Mouse (Mus musculus) liver, embryonic 15.5 days (tissue): ENCODE results near the gene Csrnp2. TPM values are rescaled to one million over a fixed set of nuclear protein-coding genes. Genes with fewer than 3 reads are reported as not detected.

Experiments used
- ATAC-seq: fragments of 200-750 bp; cut with Nextera tagmentation; 2 replicates; pipeline ENCODE4 v1.8.0; 2017; ENCODE audit warnings: moderate number of reproducible peaks, mild to moderate bottlenecking, moderate library complexity; ENCODE audit not compliant: insufficient read depth
- H3K27ac ChIP-seq: fragments of 300-500 bp; sonication (generic); replicated peaks from 2 replicates; pipeline ENCODE4 v1.5.1; 2015; ENCODE audit warnings: mild to moderate bottlenecking, inconsistent platforms
- H3K27me3 ChIP-seq: fragments of 300-500 bp; sonication (generic); 2 replicates; pipeline ENCODE4 v1.6.1; 2015; ENCODE audit warnings: mild to moderate bottlenecking, inconsistent platforms
- H3K36me3 ChIP-seq: fragments of 300-500 bp; sonication (generic); replicated peaks from 2 replicates; pipeline ENCODE4 v1.6.1; 2015; ENCODE audit warnings: moderate library complexity, mild to moderate bottlenecking, inconsistent platforms
- H3K4me1 ChIP-seq: fragments of 300-500 bp; sonication (generic); replicated peaks from 2 replicates; pipeline ENCODE4 v1.6.1; 2015; ENCODE audit warnings: inconsistent platforms
- H3K4me2 ChIP-seq: fragments of 300-500 bp; sonication (generic); 2 replicates; pipeline ENCODE4 v1.6.1; 2015; ENCODE audit warnings: moderate library complexity, mild to moderate bottlenecking, inconsistent platforms
- H3K4me3 ChIP-seq: fragments of 300-500 bp; sonication (generic); replicated peaks from 2 replicates; pipeline ENCODE4 v1.5.1; 2015; ENCODE audit warnings: mild to moderate bottlenecking, inconsistent platforms
- H3K9ac ChIP-seq: fragments of 300-500 bp; sonication (generic); 2 replicates; pipeline ENCODE4 v1.6.1; 2015; ENCODE audit warnings: moderate library complexity, mild to moderate bottlenecking, inconsistent platforms
- H3K9me3 ChIP-seq: fragments of 300-500 bp; sonication (generic); replicated peaks from 2 replicates; pipeline ENCODE4 v1.6.1; 2016; ENCODE audit warnings: inconsistent platforms
- WGBS: fragments of 180-500 bp; shearing (Covaris S2); methylation state at CpG from one replicate; pipeline ENCODE4 v1.1.7; 2015; ENCODE audit warnings: mixed read lengths; ENCODE audit not compliant: insufficient replicate concordance; 5-methylcytosine and 5-hydroxymethylcytosine counted together
- polyA plus RNA-seq: library from polyadenylated mRNA; unstranded; fragments of >200 nt; fragmentation: Nextera tagmentation; extraction: Ambion mirVana; gene quantifications from 2 replicates; pipeline ENCODE4 v1.2.1, GENCODE M21; 2015

Csrnp2 gene
- polyA plus RNA-seq, 1 experiment from 2014 or later = 0.81 TPM

DNA sequence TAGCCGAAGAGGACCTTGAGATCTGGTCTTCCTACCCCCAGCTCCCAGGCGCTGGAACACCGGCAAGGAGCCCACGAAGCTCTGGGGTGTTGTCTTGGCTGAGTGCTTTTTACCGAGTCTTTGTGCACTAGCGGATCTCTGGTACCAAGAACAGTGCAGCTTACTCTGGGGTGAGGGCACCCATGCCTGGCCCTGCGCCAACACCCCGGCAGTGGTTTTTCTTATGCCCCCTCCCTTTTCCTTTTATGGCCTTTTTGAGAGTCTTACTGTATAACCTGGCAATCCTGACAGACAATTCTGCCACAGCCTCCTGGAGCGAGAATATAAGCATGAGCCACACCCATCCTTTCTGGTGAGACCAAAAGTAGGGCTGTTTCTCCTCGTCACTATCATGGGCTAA lies 16.9 kb downstream of the Csrnp2 start:
- Histone ChIP-seq H3K4me1 (0 out of 2 replicates have a peak, but pooled peaks cover 13% of the 10 kb centered on the region), H3K36me3 (peaks cover 55% of the 10 kb centered on the region), H3K4me2 (no peak overlapping the region), H3K4me3 (no peak overlapping the region), H3K27me3 (no peaks in the 10 kb centered on the region), H3K9ac (no peak overlapping the region), H3K9me3 (no peaks in the 10 kb centered on the region), H3K27ac (no peak overlapping the region)
- no peak for ATAC-seq
- 78% methylated on average over 10 of the region's 10 CpGs for WGBS

DNA sequence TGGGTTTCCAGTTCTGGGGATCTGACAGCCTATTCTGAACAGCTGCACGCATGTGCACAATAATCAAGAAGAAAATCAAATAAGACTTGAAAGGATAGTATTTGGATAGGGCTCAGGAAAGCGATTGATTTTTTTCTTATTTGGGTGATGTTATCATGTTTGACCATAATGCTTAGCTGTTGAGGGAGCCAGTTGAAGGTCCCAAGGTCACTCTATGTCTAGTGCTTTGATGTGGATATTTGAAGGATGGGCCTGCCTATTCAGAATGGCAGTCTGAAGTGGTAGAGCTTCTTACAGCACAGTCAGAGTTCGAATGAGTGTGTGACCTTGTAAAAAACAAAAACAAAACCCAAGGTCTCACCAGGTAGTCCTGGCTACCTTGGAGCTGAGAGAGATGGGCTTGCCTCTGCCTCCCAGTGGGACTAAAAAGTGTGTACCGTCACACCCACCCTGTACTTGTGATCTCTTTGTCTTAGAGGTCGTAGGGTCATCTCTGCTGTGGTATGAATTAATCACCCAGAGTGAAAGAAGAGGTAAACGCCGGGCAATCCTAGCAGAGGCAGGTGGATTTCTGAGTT lies 21.3 kb downstream of the Csrnp2 start:
- H3K36me3 ChIP-seq = peaks cover 52% of the 10 kb centered on the region
- no peak overlapping the region for H3K4me2 ChIP-seq
- 72% methylated on average over 7 of the region's 7 CpGs for WGBS
- H3K9ac ChIP-seq = no peak overlapping the region
- H3K4me1 ChIP-seq = peaks cover 27% of the 10 kb centered on the region
- H3K9me3 ChIP-seq = no peaks in the 10 kb centered on the region
- no peaks in the 10 kb centered on the region for H3K27me3 ChIP-seq
- no peak overlapping the region for H3K4me3 ChIP-seq
- no peak overlapping the region for H3K27ac ChIP-seq
- ATAC-seq = no peak

DNA sequence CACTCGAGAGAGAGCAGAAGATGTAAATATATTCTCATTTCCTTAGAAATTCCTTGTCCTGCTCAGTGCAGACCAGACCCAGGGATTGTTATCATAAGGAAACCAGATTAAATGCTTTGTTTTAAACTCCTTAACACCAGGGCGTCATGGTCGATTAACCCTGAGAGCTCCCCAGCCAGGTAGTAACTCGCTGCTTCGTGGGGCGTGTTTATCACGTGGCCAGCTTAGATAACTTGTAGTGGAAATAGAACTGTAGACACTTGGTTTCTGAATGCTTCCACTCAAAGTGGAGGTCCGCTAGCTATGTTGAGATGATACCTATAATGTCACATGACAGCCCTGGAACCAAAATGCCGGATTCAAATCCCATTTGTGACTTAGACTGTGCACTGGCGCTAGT lies 25.3 kb downstream of the Csrnp2 start:
- H3K4me2 ChIP-seq = peak overlapping the region; percentile 95
- H3K27ac ChIP-seq = no peak overlapping the region
- peak overlapping the region; percentile 91 for H3K4me3 ChIP-seq
- peaks cover 35% of the 10 kb centered on the region for H3K4me1 ChIP-seq
- H3K36me3 ChIP-seq = peaks cover 14% of the 10 kb centered on the region
- no peaks in the 10 kb centered on the region for H3K27me3 ChIP-seq
- no peak overlapping the region for H3K9ac ChIP-seq
- no peak for ATAC-seq
- 44% methylated on average over 10 of the region's 10 CpGs for WGBS
- H3K9me3 ChIP-seq = no peaks in the 10 kb centered on the region

DNA sequence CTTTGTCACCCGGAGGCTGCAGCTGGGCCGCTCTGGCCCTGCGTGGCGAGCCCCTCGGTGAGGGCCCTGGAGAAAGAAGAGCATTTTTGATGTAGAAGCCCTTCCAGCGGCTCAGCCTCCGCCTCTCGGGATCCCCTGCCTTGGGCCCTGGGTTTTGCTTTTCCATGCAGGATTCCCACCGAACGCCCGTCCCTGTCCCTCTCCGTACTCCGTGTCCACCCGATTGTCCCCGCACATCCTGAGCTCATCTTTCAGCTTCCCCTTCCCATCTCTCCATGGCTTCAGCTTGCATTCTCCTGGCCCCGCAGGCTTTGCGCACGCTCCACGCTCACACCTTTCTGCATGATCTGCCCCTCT lies 26.1 kb downstream of the Csrnp2 start:
- Histone ChIP-seq H3K9ac (peak overlapping the region; percentile 83), H3K27me3 (no peaks in the 10 kb centered on the region), H3K4me1 (peaks cover 29% of the 10 kb centered on the region), H3K36me3 (0 out of 2 replicates have a peak, but pooled peaks cover 8% of the 10 kb centered on the region), H3K4me2 (peak overlapping the region; percentile 95), H3K4me3 (peak overlapping the region; percentile 91), H3K9me3 (no peaks in the 10 kb centered on the region), H3K27ac (peak overlapping the region; percentile 86)
- ATAC-seq = peak; percentile 6; the same call in 1 of the 2 replicates
- under 1% methylated on average over 19 of the region's 19 CpGs for WGBS

DNA sequence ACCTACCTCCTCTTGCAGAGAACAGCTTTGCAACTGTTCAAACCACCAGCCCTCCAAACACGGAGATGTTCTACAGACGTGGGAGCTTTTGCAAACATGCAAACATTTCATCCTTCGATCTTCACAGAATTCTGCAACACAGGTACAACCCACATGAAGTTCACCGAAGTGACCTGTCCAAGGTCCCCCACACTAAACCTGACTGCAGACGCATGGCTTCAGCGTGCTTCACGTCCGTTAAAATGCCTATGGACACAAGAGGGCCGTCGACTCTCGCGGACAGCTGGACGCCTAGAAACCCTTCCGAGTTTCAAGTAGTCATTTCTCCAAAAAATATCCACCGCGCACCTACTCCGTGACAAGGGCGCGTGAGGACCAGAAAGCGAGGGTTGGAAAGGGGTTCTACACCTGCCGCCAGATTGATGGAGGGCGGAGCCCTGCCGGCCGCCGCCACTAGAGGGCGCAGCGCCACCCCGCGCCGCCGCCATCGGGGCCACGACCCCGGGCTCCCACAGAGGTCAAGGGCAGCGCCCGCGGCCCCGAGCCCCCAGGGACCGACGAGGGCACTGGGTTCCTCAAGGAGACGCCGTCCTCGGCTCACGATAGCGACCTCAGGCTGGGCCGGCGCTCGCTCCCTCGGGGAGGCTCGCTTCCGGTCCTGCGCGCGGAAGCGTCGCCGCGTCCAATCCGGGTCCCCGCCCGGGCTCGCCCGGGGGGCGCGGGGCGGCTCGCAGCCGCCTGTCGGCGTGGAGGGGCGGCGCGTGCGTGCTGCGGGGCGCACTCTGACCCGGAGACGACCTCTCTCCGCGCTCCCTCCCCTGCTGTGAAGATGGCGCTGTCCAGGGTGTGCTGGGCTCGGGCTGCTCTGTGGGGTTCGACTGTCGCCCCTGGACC lies 26.7 kb downstream of the Csrnp2 start, which contains the start of gene Letmd1:
Gene Letmd1, plus strand, starts transcription at position 729 of the 894 bp plus-strand sequence.
- Histone ChIP-seq H3K4me1 (peaks cover 29% of the 10 kb centered on the region), H3K9ac (peak within 1 kb of the TSS; percentile 83), H3K27ac (peak within 1 kb of the TSS; percentile 86), H3K36me3 (0 out of 2 replicates have a peak, but pooled peaks cover 8% of the 10 kb centered on the region), H3K9me3 (no peaks in the 10 kb centered on the region), H3K4me3 (peak within 1 kb of the TSS; percentile 91), H3K27me3 (no peaks in the 10 kb centered on the region), H3K4me2 (peak within 1 kb of the TSS; percentile 95)
- 1% methylated on average over 83 of the region's 84 CpGs for WGBS
- peak; percentile 82 for ATAC-seq

DNA sequence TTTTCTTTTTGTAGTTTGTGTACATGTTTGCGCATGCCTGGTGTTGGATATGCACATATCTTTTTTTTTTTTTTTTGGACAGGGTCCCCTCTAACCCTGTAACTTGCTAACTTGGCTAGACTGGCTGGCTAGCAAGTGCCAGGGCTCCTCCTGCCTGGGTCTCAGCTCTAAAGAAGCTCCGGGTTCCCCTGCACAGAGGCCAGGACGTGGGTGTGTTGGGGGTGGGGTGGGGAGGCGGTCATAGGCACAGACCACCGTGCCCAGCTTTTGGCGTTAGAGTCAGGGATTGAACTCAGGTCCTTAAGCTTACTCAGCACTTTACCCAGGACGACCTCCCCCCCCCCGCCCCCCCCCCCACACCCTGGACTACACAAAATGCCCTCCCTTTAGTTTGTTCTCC lies 27.6 kb downstream of the Csrnp2 start:
- peak overlapping the region; percentile 95 for H3K4me2 ChIP-seq
- ATAC-seq = no peak
- 0 out of 2 replicates have a peak, but pooled peaks cover 8% of the 10 kb centered on the region for H3K36me3 ChIP-seq
- peaks cover 29% of the 10 kb centered on the region for H3K4me1 ChIP-seq
- WGBS = 21% methylated on average over 8 of the region's 8 CpGs
- no peaks in the 10 kb centered on the region for H3K27me3 ChIP-seq
- H3K4me3 ChIP-seq = peak overlapping the region; percentile 91; the same call in 1 of the 2 replicates
- H3K9ac ChIP-seq = no peak overlapping the region; the same call in 1 of the 2 replicates
- no peaks in the 10 kb centered on the region for H3K9me3 ChIP-seq
- H3K27ac ChIP-seq = no peak overlapping the region

DNA sequence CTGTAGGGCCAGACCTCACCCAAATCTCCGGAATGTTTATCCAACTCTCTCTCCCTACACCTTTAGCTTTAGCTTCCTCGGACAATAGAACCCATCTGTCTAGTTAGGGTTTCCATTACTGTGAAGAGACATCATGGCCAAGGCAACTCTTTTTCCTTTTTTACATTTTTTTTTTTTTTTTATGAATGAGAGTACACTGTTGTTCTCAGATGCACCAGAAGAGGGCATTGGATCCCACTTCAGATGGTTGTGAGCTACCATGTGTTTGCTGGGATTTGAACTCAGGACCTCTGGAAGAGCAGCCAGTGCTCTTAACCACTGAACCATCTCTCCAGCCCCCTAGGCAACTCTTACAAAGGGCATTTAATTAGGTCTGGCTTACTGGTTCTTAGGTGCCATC lies 29.9 kb downstream of the Csrnp2 start:
- Histone ChIP-seq H3K4me2 (no peak overlapping the region), H3K27me3 (no peaks in the 10 kb centered on the region), H3K9ac (no peak overlapping the region), H3K27ac (no peak overlapping the region), H3K4me3 (no peak overlapping the region), H3K4me1 (peaks cover 42% of the 10 kb centered on the region), H3K36me3 (no peaks in the 10 kb centered on the region), H3K9me3 (no peaks in the 10 kb centered on the region)
- 54% methylated on average over 2 of the region's 2 CpGs for WGBS
- no peak for ATAC-seq

DNA sequence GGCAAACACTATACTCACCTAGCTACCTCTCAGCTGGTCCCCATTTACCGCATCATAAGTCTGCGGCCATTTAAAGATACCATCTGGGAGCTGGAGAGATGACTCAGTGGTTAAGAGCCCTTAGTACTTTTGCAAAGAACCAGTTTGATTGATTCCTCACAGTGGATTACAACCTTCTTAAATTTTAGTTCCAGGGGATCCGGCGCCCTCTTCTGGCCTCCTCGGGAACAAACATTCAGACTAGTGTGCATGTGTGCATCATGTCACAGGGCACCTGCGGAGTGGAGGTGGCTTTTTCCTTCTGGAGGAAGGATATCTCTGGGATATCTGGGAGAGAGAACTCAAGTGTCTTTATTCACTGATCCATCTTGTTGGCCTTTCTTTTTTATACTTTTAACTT lies 31.6 kb downstream of the Csrnp2 start:
- Histone ChIP-seq H3K9me3 (no peaks in the 10 kb centered on the region), H3K27me3 (0 out of 2 replicates have a peak, but pooled peaks cover 3% of the 10 kb centered on the region), H3K27ac (no peak overlapping the region), H3K4me1 (peaks cover 30% of the 10 kb centered on the region), H3K9ac (no peak overlapping the region), H3K4me3 (no peak overlapping the region), H3K4me2 (no peak overlapping the region), H3K36me3 (no peaks in the 10 kb centered on the region)
- 15% methylated on average over 6 of the region's 6 CpGs for WGBS
- ATAC-seq = no peak

DNA sequence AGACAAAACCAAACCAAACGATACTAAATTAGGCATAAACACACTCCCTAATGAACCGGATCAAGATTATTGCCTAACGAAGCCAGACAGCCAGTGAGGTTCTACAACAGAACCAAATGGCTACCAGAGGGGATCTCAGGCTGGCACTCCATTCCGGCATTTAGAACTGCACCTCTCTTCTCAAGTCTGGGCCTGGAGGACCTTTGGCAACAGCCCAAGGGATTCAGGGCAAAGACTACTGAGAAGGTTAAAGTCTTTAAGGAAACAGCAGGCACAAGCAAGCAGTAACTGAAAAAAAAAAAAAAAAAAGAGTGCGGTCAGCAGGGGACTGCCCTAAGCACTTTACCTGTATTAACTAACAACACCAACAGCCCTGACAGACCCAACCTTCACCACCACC lies 33.2 kb downstream of the Csrnp2 start:
- peaks cover 27% of the 10 kb centered on the region for H3K4me1 ChIP-seq
- WGBS = 65% methylated on average over 5 of the region's 5 CpGs

DNA sequence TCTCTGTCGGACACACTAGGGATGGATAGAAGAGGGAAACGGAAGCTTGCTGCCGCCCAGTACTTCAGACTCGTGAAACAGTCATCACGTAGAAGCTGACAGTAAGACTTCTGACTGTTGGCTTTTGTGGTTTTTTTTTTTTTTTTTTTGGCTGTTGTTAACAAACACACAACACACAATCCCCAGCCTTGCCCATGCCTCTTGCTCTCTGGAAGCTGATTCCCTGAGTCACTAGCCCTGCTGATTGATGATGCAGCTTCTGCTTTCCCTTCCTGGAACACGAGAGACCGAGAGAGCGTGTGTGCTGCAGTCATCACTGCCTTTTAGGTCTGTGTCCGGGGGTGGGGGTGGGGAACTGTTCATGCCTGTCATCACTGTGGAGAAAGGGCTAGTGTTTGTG lies 33.6 kb downstream of the Csrnp2 start:
- Histone ChIP-seq H3K27ac (no peak overlapping the region), H3K4me1 (peaks cover 28% of the 10 kb centered on the region), H3K4me2 (peak overlapping the region; percentile 61; the same call in 1 of the 2 replicates), H3K4me3 (no peak overlapping the region), H3K27me3 (peaks cover 9% of the 10 kb centered on the region; the same call in 1 of the 2 replicates), H3K9ac (no peak overlapping the region), H3K36me3 (no peaks in the 10 kb centered on the region), H3K9me3 (no peaks in the 10 kb centered on the region)
- ATAC-seq = no peak
- WGBS = 53% methylated on average over 9 of the region's 9 CpGs

More for the DNA sequence above, 33.2 kb downstream of the Csrnp2 start:
- Histone ChIP-seq H3K36me3 (no peaks in the 10 kb centered on the region), H3K4me2 (no peak overlapping the region), H3K9me3 (no peaks in the 10 kb centered on the region), H3K4me3 (no peak overlapping the region), H3K27ac (no peak overlapping the region), H3K9ac (no peak overlapping the region), H3K27me3 (peaks cover 9% of the 10 kb centered on the region; the same call in 1 of the 2 replicates)
- ATAC-seq = no peak

DNA sequence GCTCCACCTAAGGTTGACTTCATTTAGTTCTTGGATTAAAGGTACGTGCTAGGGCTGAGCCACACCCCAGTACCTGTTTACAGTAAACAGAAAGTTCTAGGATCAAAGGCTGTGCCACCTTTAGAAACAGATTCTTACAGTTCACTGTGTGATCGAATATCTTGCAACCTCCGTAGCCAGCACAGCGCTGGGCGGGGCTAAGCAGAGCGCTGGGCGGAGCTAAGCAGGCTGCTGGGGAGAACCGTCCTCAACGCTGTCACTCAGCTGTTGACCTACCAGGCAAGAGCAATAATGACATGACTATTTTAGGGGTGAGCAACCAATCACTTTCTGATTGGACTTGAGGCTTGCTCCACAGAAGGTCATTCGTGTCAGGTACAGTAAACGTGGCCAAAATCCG lies 34.3 kb downstream of the Csrnp2 start:
- Histone ChIP-seq H3K27me3 (peaks cover 9% of the 10 kb centered on the region; the same call in 1 of the 2 replicates), H3K4me1 (peaks cover 28% of the 10 kb centered on the region), H3K9me3 (no peaks in the 10 kb centered on the region), H3K36me3 (no peaks in the 10 kb centered on the region), H3K27ac (no peak overlapping the region), H3K4me3 (peak overlapping the region; percentile 12), H3K9ac (peak overlapping the region; percentile 30; the same call in 1 of the 2 replicates), H3K4me2 (peak overlapping the region; percentile 61)
- ATAC-seq = peak; percentile 61
- whole genome bisulfite sequencing = 7% methylated on average over 12 of the region's 12 CpGs
